Mouse (Mus musculus): ENCODE measurements around the gene Dcaf15. TPM values are rescaled to one million over a fixed set of nuclear protein-coding genes. Genes with fewer than 3 reads are reported as not detected.

The Dcaf15 gene
- total RNA-seq, 2 experiments from 2014 or later: 13.2 to 16.1 TPM

GRCm38 (mm10) chr8:84103601-84104000, 967 bp downstream of the Dcaf15 start:
- DNase-seq (ENCODE audit: low spot score in 2 of 2): no peak

GRCm38 (mm10) chr8:84101476-84102270, 2.9 kb downstream of the Dcaf15 start:
- no peak for DNase-seq (ENCODE audit: low spot score in 2 of 2)

GRCm38 (mm10) chr8:84098376-84098775, 6.2 kb downstream of the Dcaf15 start:
- DNase-seq (ENCODE audit: low spot score in 2 of 2): no peak

GRCm38 (mm10) chr8:84096061-84096460, 8.5 kb downstream of the Dcaf15 start:
- no peak for DNase-seq (ENCODE audit: low spot score in 2 of 2)

GRCm38 (mm10) chr8:84090585-84090984, 14.0 kb downstream of the Dcaf15 start:
- no peak for DNase-seq (ENCODE audit: low spot score in 2 of 2)

GRCm38 (mm10) chr8:84089277-84089676, 15.3 kb downstream of the Dcaf15 start:
- no peak for DNase-seq (ENCODE audit: low spot score in 2 of 2)

- no peak for DNase-seq (ENCODE audit: low spot score in 2 of 2)
Measured at GRCm38 (mm10) chr8:84087821-84088220, 16.7 kb downstream of the Dcaf15 start.

GRCm38 (mm10) chr8:84087156-84087555, 17.4 kb downstream of the Dcaf15 start:
- no peak for DNase-seq (ENCODE audit: low spot score in 2 of 2)

- DNase-seq (ENCODE audit: low spot score in 2 of 2): no peak
Measured at GRCm38 (mm10) chr8:84084341-84085115, 20.0 kb downstream of the Dcaf15 start.

GRCm38 (mm10) chr8:84083829-84084241, 20.7 kb downstream of the Dcaf15 start:
- no peak for DNase-seq (ENCODE audit: low spot score in 2 of 2)

GRCm38 (mm10) chr8:84079206-84079605, 25.4 kb downstream of the Dcaf15 start:
- DNase-seq (ENCODE audit: low spot score in 2 of 2): no peak

- DNase-seq (ENCODE audit: low spot score in 2 of 2): no peak
Measured at GRCm38 (mm10) chr8:84076849-84077248, 27.7 kb downstream of the Dcaf15 start.

- DNase-seq (ENCODE audit: low spot score in 2 of 2): no peak
Measured at GRCm38 (mm10) chr8:84076412-84076811, 28.2 kb downstream of the Dcaf15 start.

GRCm38 (mm10) chr8:84073230-84073976, 31.2 kb downstream of the Dcaf15 start:
- DNase-seq (ENCODE audit: low spot score in 2 of 2): no peak

- DNase-seq (ENCODE audit: low spot score in 2 of 2): no peak
Measured at GRCm38 (mm10) chr8:84072321-84072720, 32.2 kb downstream of the Dcaf15 start.

GRCm38 (mm10) chr8:84071921-84072320, 32.6 kb downstream of the Dcaf15 start:
- no peak for DNase-seq (ENCODE audit: low spot score in 2 of 2)

GRCm38 (mm10) chr8:84070667-84071066, 33.9 kb downstream of the Dcaf15 start:
- DNase-seq (ENCODE audit: low spot score in 2 of 2): no peak

GRCm38 (mm10) chr8:84070241-84070640, 34.3 kb downstream of the Dcaf15 start:
- DNase-seq (ENCODE audit: low spot score in 2 of 2): no peak

GRCm38 (mm10) chr8:84069750-84070149, 34.8 kb downstream of the Dcaf15 start:
- no peak for DNase-seq (ENCODE audit: low spot score in 2 of 2)

GRCm38 (mm10) chr8:84069169-84069568, 35.4 kb downstream of the Dcaf15 start:
- DNase-seq (ENCODE audit: low spot score in 2 of 2): no peak

GRCm38 (mm10) chr8:84068316-84069035, 36.1 kb downstream of the Dcaf15 start:
- DNase-seq (ENCODE audit: low spot score in 2 of 2): no peak
